Mouse (Mus musculus): ENCODE measurements around the gene Pink1.
A peak's percentile ranks its signal among the peaks of the same experiment; 100 is the strongest.
"Not testable (repeated sequence)": the region's sequence is repeated elsewhere in the genome, so short reads cannot be mapped to it uniquely, and the experiment has no call there.

Gene Pink1

GRCm38 (mm10) chr4:138342048-138342447, 15.9 kb upstream of the Pink1 start:
- no peak for DNase-seq

- no peak for DNase-seq
Observed at GRCm38 (mm10) chr4:138341393-138341792, 15.3 kb upstream of the Pink1 start.

GRCm38 (mm10) chr4:138339963-138340362, 13.9 kb upstream of the Pink1 start:
- DNase-seq = peak in 1 of 2 experiments; percentile 15

- DNase-seq = no peak
Observed at GRCm38 (mm10) chr4:138337341-138337740, 11.2 kb upstream of the Pink1 start.

- DNase-seq = no peak
Observed at GRCm38 (mm10) chr4:138336876-138337275, 10.8 kb upstream of the Pink1 start.

GRCm38 (mm10) chr4:138335648-138336047, 9.5 kb upstream of the Pink1 start:
- DNase-seq = no peak

- no peak for DNase-seq
Observed at GRCm38 (mm10) chr4:138335036-138335435, 8.9 kb upstream of the Pink1 start.

GRCm38 (mm10) chr4:138333135-138333534, 7.0 kb upstream of the Pink1 start:
- DNase-seq = no peak

GRCm38 (mm10) chr4:138331647-138332046, 5.5 kb upstream of the Pink1 start:
- no peak for DNase-seq

- DNase-seq = no peak
Observed at GRCm38 (mm10) chr4:138330264-138330671, 4.2 kb upstream of the Pink1 start.

GRCm38 (mm10) chr4:138327891-138328470, 1.9 kb upstream of the Pink1 start:
- no peak for DNase-seq

- not testable (repeated sequence) for DNase-seq
Observed at GRCm38 (mm10) chr4:138327155-138327554, 1.0 kb upstream of the Pink1 start.

GRCm38 (mm10) chr4:138325466-138326076, 536 bp downstream of the Pink1 start:
- peak; percentile 91 to 97 for DNase-seq

GRCm38 (mm10) chr4:138324451-138324850, 1.7 kb downstream of the Pink1 start:
- DNase-seq = no peak

- DNase-seq = no peak
Observed at GRCm38 (mm10) chr4:138323753-138324152, 2.4 kb downstream of the Pink1 start.

GRCm38 (mm10) chr4:138322692-138323091, 3.4 kb downstream of the Pink1 start:
- no peak for DNase-seq

- no peak for DNase-seq
Observed at GRCm38 (mm10) chr4:138321488-138321887, 4.6 kb downstream of the Pink1 start.

GRCm38 (mm10) chr4:138320711-138321110, 5.4 kb downstream of the Pink1 start:
- DNase-seq = no peak

GRCm38 (mm10) chr4:138319508-138319907, 6.6 kb downstream of the Pink1 start:
- DNase-seq = peak; percentile 56 to 76

- peak in 1 of 2 experiments; percentile 68 for DNase-seq
Observed at GRCm38 (mm10) chr4:138318509-138319266, 7.4 kb downstream of the Pink1 start.

- DNase-seq = no peak
Observed at GRCm38 (mm10) chr4:138316369-138316768, 9.7 kb downstream of the Pink1 start.

GRCm38 (mm10) chr4:138315781-138316180, 10.3 kb downstream of the Pink1 start:
- DNase-seq = peak in 1 of 2 experiments; percentile 18

GRCm38 (mm10) chr4:138313795-138314194, 12.3 kb downstream of the Pink1 start:
- no peak for DNase-seq

GRCm38 (mm10) chr4:138313021-138313420, 13.1 kb downstream of the Pink1 start:
- DNase-seq = no peak
